Mouse (Mus musculus) midbrain, postnatal 0 days (tissue): ENCODE measurements around the gene Fuz. TPM values are rescaled to one million over a fixed set of nuclear protein-coding genes. Genes with fewer than 3 reads are reported as not detected.

Experiments
- ATAC-seq: fragments of 200-750 bp; cut with Nextera tagmentation; 2 replicates; pipeline ENCODE4 v1.8.0; 2017; ENCODE audit warnings: moderate number of reproducible peaks, mild to moderate bottlenecking, moderate TSS enrichment, moderate library complexity; ENCODE audit not compliant: low FRiP score
- DNase-seq: peaks from one replicate; pipeline ENCODE4 v3.0.0-alpha.2; 2015; ENCODE audit warnings: low spot score
- H3K27ac ChIP-seq: fragments of 300-500 bp; sonication (generic); 2 replicates; pipeline ENCODE4 v1.5.1; 2014; ENCODE audit warnings: low read depth, mild to moderate bottlenecking, low read length, mixed read lengths
- H3K27me3 ChIP-seq: fragments of 300-500 bp; sonication (generic); 2 replicates; pipeline ENCODE4 v1.6.1; 2014; ENCODE audit warnings: low read length, control low read depth, mixed read lengths; ENCODE audit not compliant: insufficient read depth
- H3K36me3 ChIP-seq: fragments of 300-500 bp; sonication (generic); 2 replicates; pipeline ENCODE4 v1.6.1; 2014; ENCODE audit warnings: low read length, control low read depth, mixed read lengths; ENCODE audit not compliant: insufficient read depth
- H3K4me1 ChIP-seq: fragments of 300-500 bp; sonication (generic); 2 replicates; pipeline ENCODE4 v1.6.1; 2014; ENCODE audit warnings: mild to moderate bottlenecking, control low read depth, antibody characterized with exemption, low read length, mixed read lengths; ENCODE audit not compliant: insufficient read depth
- H3K4me2 ChIP-seq: fragments of 300-500 bp; sonication (generic); 2 replicates; pipeline ENCODE4 v1.6.1; 2014; ENCODE audit warnings: low read depth, mild to moderate bottlenecking, low read length, mixed read lengths; ENCODE audit not compliant: poor library complexity, severe bottlenecking
- H3K4me3 ChIP-seq: fragments of 300-500 bp; sonication (generic); 2 replicates; pipeline ENCODE4 v1.5.1; 2014; ENCODE audit warnings: low read depth, mild to moderate bottlenecking, low read length, moderate library complexity
- H3K9ac ChIP-seq: fragments of 300-500 bp; sonication (generic); replicated peaks from 2 replicates; pipeline ENCODE4 v1.6.1; 2014; ENCODE audit warnings: mild to moderate bottlenecking, low read length, moderate library complexity, mixed read lengths; ENCODE audit not compliant: poor library complexity, severe bottlenecking
- H3K9me3 ChIP-seq: fragments of 300-500 bp; sonication (generic); 2 replicates; pipeline ENCODE4 v1.6.1; 2016; ENCODE audit warnings: low read length, control low read depth
- CTCF ChIP-seq: IDR thresholded peaks from 2 replicates; pipeline ENCODE4 v1.5.1; 2016; ENCODE audit warnings: antibody characterized with exemption, mild to moderate bottlenecking
- WGBS: fragments of 180-500 bp; shearing (Covaris S2); extraction: QIAGEN DNeasy Blood & Tissue Kit; methylation state at CpG from one replicate; pipeline ENCODE4 v1.1.7; 2014; 5-methylcytosine and 5-hydroxymethylcytosine counted together
- polyA plus RNA-seq: library from polyadenylated mRNA; unstranded; fragments of >200 nt; fragmentation: Nextera tagmentation; extraction: Ambion mirVana; gene quantifications from 2 replicates; pipeline ENCODE4 v1.2.1, GENCODE M21; 2015
- total RNA-seq: library from RNA; depleted of rRNA; stranded (reverse); fragments of >200 nt; gene quantifications from 2 replicates; pipeline ENCODE4 v1.2.3, GENCODE M21; 2014

Gene Fuz
- total and polyA plus RNA-seq, 2 experiments from 2014 or later = 15.4 to 22.4 TPM

DNA sequence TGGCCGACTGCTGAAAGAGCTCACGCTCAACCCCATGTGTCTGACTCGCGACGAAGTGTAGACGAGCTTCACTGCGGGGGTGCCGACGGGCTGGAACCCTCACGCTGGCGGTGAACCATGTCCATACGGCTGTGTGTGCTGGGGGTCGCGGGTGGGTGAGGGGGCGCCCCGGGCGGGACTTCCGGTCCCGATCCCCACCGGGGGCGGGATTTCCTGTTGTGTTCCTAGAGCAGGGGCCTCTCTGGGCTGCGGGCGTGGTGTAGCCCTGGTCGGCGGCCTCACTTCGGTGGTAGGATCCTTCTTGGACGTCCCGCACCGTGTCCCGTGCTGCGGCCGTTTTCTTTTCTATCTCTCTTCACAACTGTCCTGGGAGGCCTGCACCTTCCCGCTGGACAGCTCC is 45.7 kb upstream of the Fuz start:
- peak; percentile 83 for DNase-seq
- Histone ChIP-seq H3K4me1 (peaks cover 13% of the 10 kb centered on the region; the same call in 1 of the 2 replicates), H3K36me3 (peaks cover 24% of the 10 kb centered on the region), H3K9ac (peak overlapping the region; percentile 87), H3K9me3 (no peaks in the 10 kb centered on the region), H3K27ac (peak overlapping the region; percentile 98), H3K4me2 (peak overlapping the region; percentile 75), H3K4me3 (peak overlapping the region; percentile 64), H3K27me3 (no peaks in the 10 kb centered on the region)
- TF ChIP-seq CTCF = no peak; the same call in 1 of the 2 replicates
- WGBS = under 1% methylated on average over 29 of the region's 33 CpGs
- ATAC-seq = peak; percentile 41; the same call in 1 of the 2 replicates

DNA sequence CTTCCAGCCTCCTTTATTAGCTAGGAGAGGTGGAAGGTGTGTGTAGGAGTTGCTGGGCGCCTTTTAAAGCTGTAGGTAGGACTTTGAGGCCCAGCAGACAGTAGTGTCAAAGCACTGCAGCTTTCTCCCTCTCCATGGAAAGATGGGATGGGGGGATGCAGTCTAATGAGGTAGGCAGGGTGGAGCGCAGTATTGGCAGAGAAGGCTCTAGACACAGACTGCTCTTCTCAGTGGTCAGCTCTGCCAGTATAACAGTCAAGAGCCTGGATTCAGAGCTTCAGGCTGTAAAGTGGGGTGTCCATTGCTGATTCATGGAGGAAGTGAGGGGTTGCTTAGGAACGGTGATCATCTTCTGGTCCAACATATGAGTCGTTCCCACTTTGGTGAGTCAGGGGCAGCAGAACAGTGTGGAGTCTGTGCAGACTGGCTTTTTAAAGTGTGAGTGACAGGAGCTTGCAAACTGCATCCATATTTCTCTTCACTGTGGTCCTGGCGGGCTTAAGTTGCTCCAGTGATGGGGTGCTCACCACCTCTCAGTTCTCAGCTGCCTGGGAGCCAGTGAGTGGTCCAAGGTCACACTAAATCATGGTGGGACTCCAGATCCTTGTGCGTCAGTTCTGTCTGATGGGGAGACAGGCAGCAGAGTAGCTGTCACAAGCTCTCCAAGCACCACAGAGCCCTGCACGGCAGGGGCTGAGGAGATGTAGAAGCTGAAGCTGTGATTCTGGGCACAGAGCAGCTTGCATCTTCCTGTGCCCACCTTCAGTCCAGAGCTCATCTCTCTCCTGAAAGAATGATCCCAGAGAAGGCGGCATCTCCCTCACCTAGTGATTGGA is 44.9 kb upstream of the Fuz start:
- peak overlapping the region; percentile 98 for H3K27ac ChIP-seq

DNA sequence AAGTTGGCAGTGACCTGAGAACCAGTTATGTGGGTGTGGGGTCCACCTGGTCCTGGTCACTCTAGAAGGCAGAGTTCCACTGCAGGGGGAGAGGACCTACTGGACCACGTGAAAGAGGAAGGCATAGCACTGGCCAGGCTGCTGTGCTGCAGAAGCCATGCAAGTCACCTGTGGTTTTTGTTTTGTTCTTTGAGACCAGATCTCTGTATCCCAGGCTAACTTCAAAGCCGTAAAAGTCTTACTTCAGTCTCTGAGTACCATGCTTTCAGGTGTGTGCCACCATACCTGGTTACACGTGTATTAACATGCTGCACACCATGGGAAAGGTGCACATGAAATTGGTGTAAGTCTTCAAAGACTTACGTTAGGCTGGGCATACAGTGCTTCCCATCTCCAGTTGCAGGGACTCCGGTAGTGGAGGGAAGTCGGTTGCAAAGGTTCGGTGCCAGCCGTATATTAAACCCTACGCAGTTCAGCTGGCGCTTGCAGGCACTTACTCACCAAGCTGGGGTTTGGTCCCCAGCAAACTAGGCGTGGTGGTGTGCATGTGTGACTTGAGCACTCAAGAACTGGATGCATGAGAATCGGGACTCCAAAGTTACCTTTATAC is 44.1 kb upstream of the Fuz start:
- Histone ChIP-seq H3K4me2 (no peak overlapping the region), H3K27me3 (no peaks in the 10 kb centered on the region), H3K9ac (no peak overlapping the region), H3K4me1 (peaks cover 13% of the 10 kb centered on the region; the same call in 1 of the 2 replicates), H3K36me3 (peaks cover 8% of the 10 kb centered on the region), H3K4me3 (no peak overlapping the region), H3K27ac (no peak overlapping the region), H3K9me3 (no peaks in the 10 kb centered on the region)
- TF ChIP-seq CTCF = no peak
- ATAC-seq = no peak
- no peak for DNase-seq
- 93% methylated on average over 12 of the region's 12 CpGs for WGBS

More for the DNA sequence above, 44.9 kb upstream of the Fuz start:
- H3K4me3 ChIP-seq = peak overlapping the region; percentile 64
- peak overlapping the region; percentile 87 for H3K9ac ChIP-seq
- 82% methylated on average over 8 of the region's 8 CpGs for WGBS
- peaks cover 13% of the 10 kb centered on the region; the same call in 1 of the 2 replicates for H3K4me1 ChIP-seq
- H3K9me3 ChIP-seq = no peaks in the 10 kb centered on the region
- peak overlapping the region; percentile 75 for H3K4me2 ChIP-seq
- peaks cover 15% of the 10 kb centered on the region for H3K36me3 ChIP-seq
- no peak for ATAC-seq
- H3K27me3 ChIP-seq = no peaks in the 10 kb centered on the region
- no peak for DNase-seq
- no peak for TF ChIP-seq CTCF

GRCm38 (mm10) chr7:44852259-44853027 is 43.4 kb upstream of the Fuz start:
- H3K36me3 ChIP-seq = peaks cover 6% of the 10 kb centered on the region; the same call in 1 of the 2 replicates
- H3K4me2 ChIP-seq = no peak overlapping the region
- ATAC-seq (no peak), DNase-seq (no peak)
- peaks cover 10% of the 10 kb centered on the region; the same call in 1 of the 2 replicates for H3K4me1 ChIP-seq
- no peak overlapping the region for H3K27ac ChIP-seq
- H3K4me3 ChIP-seq = no peak overlapping the region
- 92% methylated on average over 35 of the region's 36 CpGs for WGBS
- H3K27me3 ChIP-seq = no peaks in the 10 kb centered on the region
- no peaks in the 10 kb centered on the region for H3K9me3 ChIP-seq
- TF ChIP-seq CTCF = no peak
- no peak overlapping the region for H3K9ac ChIP-seq

- DNase-seq (no peak), ATAC-seq (no peak)
- Histone ChIP-seq H3K27ac (no peak overlapping the region), H3K36me3 (peaks cover 6% of the 10 kb centered on the region; the same call in 1 of the 2 replicates), H3K4me1 (peaks cover 8% of the 10 kb centered on the region; the same call in 1 of the 2 replicates), H3K4me3 (no peak overlapping the region), H3K9ac (0 out of 2 replicates have a peak overlapping the region, but pooled peaks have one; percentile 33), H3K9me3 (no peaks in the 10 kb centered on the region), H3K27me3 (no peaks in the 10 kb centered on the region), H3K4me2 (no peak overlapping the region)
- TF ChIP-seq CTCF = no peak
- 96% methylated on average over 2 of the region's 2 CpGs for WGBS
Measured at GRCm38 (mm10) chr7:44853065-44853464, 42.8 kb upstream of the Fuz start.
